Mouse (Mus musculus) embryonic facial prominence, embryonic 12.5 days (tissue): Measurements from ENCODE around the gene Zfp592. TPM values are rescaled to one million over a fixed set of nuclear protein-coding genes. Genes with fewer than 3 reads are reported as not detected.

Experiments
- ATAC-seq: fragments of 200-750 bp; cut with Nextera tagmentation; 2 replicates; pipeline ENCODE4 v1.8.0; 2017; ENCODE audit not compliant: insufficient number of reproducible peaks, insufficient read depth, low FRiP score, low TSS enrichment
- H3K27ac ChIP-seq: fragments of 300-500 bp; sonication (generic); 2 replicates; pipeline ENCODE4 v1.5.1; 2016; ENCODE audit warnings: mild to moderate bottlenecking
- H3K27me3 ChIP-seq: fragments of 300-500 bp; sonication (generic); 2 replicates; pipeline ENCODE4 v1.6.1; 2016; ENCODE audit warnings: mild to moderate bottlenecking, moderate library complexity
- H3K36me3 ChIP-seq: fragments of 300-500 bp; sonication (generic); 2 replicates; pipeline ENCODE4 v1.6.1; 2016; ENCODE audit warnings: mild to moderate bottlenecking
- H3K4me1 ChIP-seq: fragments of 300-500 bp; sonication (generic); 2 replicates; pipeline ENCODE4 v1.6.1; 2016
- H3K4me2 ChIP-seq: fragments of 300-500 bp; sonication (generic); replicated peaks from 2 replicates; pipeline ENCODE4 v1.6.1; 2016; ENCODE audit warnings: mild to moderate bottlenecking, moderate library complexity
- H3K4me3 ChIP-seq: fragments of 300-500 bp; sonication (generic); 2 replicates; pipeline ENCODE4 v1.5.1; 2016; ENCODE audit warnings: mild to moderate bottlenecking
- H3K9ac ChIP-seq: fragments of 300-500 bp; sonication (generic); 2 replicates; pipeline ENCODE4 v1.6.1; 2016; ENCODE audit warnings: mild to moderate bottlenecking, moderate library complexity
- H3K9me3 ChIP-seq: fragments of 300-500 bp; sonication (generic); 2 replicates; pipeline ENCODE4 v1.6.1; 2016; ENCODE audit warnings: mild to moderate bottlenecking, moderate library complexity
- WGBS: fragments of 180-500 bp; shearing (Covaris S2); methylation state at CpG from one replicate; pipeline ENCODE4 v1.1.7; 2016; 5-methylcytosine and 5-hydroxymethylcytosine counted together
- polyA plus RNA-seq: library from polyadenylated mRNA; unstranded; fragments of >200 nt; fragmentation: Nextera tagmentation; extraction: Ambion mirVana; gene quantifications from 2 replicates; pipeline ENCODE4 v1.2.1, GENCODE M21; 2016

The Zfp592 gene
- polyA plus RNA-seq, 1 experiment from 2014 or later: 13.7 TPM

DNA sequence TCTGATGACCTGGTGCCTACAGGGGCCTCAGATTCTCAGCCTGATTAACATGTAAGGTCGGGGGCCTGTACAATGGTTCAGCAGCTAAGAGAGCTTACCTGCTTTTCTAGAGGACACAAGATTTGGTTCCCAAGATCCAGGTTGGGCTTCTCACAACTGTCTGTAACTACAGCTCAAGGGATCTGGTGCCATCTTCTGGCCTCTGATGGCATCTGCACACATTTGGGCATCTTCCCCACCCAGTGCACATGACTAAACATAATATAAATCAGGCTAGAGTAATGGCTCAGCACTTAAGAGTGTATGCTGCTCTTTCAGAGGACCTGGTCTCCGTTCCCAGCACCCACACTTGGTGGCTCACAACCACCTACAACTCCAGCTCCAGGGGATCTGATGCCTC lies 67.4 kb downstream of the Zfp592 start:
- ATAC-seq: no peak
- Histone ChIP-seq H3K27ac (no peak overlapping the region), H3K27me3 (no peaks in the 10 kb centered on the region), H3K36me3 (no peaks in the 10 kb centered on the region), H3K9ac (no peak overlapping the region), H3K4me3 (no peak overlapping the region), H3K4me2 (no peak overlapping the region), H3K4me1 (peaks cover 7% of the 10 kb centered on the region; the same call in 1 of the 2 replicates), H3K9me3 (0 out of 2 replicates have a peak, but pooled peaks cover 3% of the 10 kb centered on the region)
- 78% methylated on average over 2 of the region's 2 CpGs for WGBS

DNA sequence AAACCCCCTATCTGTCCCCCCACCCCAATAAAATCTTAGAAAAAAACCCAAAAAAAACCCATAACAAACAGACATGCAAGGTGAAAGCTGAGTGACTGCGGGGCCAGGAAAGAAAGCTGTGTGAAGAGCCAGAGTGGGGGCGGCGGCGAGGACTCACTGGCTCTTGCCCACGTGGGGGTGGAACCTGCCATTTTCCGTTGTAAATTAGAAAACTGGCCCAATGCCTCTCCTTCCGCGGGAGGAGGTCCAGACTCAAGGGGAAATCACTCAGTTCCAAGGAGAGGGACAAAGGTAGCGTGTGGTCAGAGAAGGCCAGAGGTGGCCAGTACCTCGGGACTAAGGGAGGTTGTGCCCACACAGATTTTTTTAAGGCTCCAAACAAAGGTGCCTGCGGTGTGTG lies 68.5 kb downstream of the Zfp592 start:
- Histone ChIP-seq H3K4me3 (no peak overlapping the region), H3K4me1 (peaks cover 12% of the 10 kb centered on the region)
- 86% methylated on average over 11 of the region's 11 CpGs for WGBS

DNA sequence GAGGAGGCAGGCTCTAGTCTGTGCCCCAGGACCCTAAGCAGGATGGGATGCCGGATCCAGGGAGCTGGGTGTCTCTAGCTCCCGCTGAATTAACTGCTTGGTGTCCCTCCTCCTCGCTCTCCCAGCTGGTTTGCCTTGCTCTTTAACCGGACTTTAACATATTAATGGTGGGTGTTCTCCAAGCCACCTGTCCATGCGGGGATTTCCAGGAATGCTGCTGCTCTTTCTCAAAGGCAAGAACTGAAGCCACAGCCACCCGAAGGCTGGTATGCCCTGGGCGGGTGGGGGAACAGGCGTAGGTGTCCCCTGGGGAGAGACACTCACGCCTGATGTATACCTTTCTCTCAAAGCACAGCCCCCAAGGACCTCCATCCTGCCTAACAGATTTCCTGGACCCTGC lies 69.9 kb downstream of the Zfp592 start:
- Histone ChIP-seq H3K4me2 (no peak overlapping the region), H3K9me3 (0 out of 2 replicates have a peak, but pooled peaks cover 3% of the 10 kb centered on the region), H3K27ac (no peak overlapping the region), H3K9ac (no peak overlapping the region), H3K36me3 (no peaks in the 10 kb centered on the region), H3K4me3 (no peak overlapping the region), H3K4me1 (peaks cover 10% of the 10 kb centered on the region), H3K27me3 (no peaks in the 10 kb centered on the region)
- ATAC-seq: no peak
- 64% methylated on average over 9 of the region's 9 CpGs for WGBS

More for the DNA sequence above, 68.5 kb downstream of the Zfp592 start:
- no peak for ATAC-seq
- H3K36me3 ChIP-seq: no peaks in the 10 kb centered on the region
- no peak overlapping the region for H3K9ac ChIP-seq
- 0 out of 2 replicates have a peak, but pooled peaks cover 3% of the 10 kb centered on the region for H3K9me3 ChIP-seq
- H3K4me2 ChIP-seq: no peak overlapping the region
- H3K27ac ChIP-seq: no peak overlapping the region
- H3K27me3 ChIP-seq: no peaks in the 10 kb centered on the region

DNA sequence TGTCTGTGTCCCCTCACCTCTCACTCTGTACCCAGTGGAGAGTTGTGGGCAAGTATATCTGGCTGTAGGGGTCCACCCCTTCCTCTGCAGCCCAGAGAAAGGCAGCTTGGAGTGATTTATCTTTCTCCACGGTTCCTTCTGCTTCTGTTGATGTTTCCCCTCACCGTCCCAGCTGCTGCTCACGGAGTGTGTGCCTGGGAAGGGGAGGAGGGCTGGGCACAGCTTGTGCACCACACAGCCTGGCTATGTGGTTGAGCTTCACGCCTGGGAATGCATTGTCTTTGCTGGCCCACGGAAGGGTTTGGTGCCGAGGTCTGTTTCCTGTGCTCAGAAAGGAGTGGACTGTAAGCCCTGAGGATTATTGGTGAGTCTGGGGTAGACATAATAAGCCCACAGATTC lies 73.2 kb downstream of the Zfp592 start:
- Histone ChIP-seq H3K36me3 (no peaks in the 10 kb centered on the region), H3K9me3 (no peaks in the 10 kb centered on the region), H3K9ac (no peak overlapping the region), H3K27ac (no peak overlapping the region), H3K4me1 (peaks cover 6% of the 10 kb centered on the region; the same call in 1 of the 2 replicates), H3K27me3 (no peaks in the 10 kb centered on the region), H3K4me2 (no peak overlapping the region), H3K4me3 (no peak overlapping the region)
- 37% methylated on average over 6 of the region's 6 CpGs for WGBS
- no peak for ATAC-seq

DNA sequence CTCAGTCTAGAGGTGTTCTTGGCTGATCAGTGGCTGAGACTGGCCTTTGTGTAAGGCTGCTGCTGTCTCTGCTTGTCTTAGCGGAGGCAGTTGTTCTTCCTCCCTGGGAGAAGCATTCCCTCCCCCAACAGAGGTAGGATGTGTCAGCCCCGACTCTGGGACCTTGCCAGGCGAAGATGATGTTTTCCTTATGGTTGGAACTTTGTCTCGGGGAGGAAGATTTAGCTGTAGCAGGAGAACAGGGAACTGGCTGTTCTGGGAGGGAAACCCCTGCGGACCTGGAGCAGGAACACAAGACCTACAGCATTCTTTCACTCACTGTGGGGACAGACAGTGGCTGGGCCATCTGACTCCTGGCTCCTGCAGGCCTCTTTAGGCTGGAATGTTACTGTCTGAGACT lies 79.0 kb downstream of the Zfp592 start:
- Histone ChIP-seq H3K4me2 (no peak overlapping the region), H3K36me3 (no peaks in the 10 kb centered on the region), H3K9me3 (no peaks in the 10 kb centered on the region), H3K27me3 (no peaks in the 10 kb centered on the region), H3K27ac (no peak overlapping the region), H3K4me3 (no peak overlapping the region), H3K4me1 (peaks cover 12% of the 10 kb centered on the region), H3K9ac (peak overlapping the region; percentile 5; the same call in 1 of the 2 replicates)
- 19% methylated on average over 5 of the region's 5 CpGs for WGBS
- no peak for ATAC-seq

DNA sequence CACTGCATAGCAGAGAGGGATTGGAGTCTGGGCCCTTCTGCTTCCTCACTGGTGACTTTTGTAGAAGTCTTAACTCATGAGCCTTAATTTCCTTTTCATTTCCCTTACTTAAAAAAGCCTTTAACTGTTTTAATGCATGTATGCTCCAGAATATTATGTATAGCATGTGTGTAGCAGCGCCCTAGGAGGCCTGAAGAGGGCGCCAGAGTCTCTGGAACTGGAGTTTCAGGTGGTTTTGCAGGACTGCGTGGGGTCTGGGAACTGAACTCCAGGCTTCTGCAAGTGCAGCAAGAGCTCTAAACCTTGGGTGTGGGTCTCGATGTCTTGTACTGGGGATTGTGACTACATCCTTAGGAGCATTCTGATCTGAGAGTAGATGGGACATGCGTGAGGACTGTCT lies 79.8 kb downstream of the Zfp592 start:
- no peak overlapping the region for H3K9ac ChIP-seq
- no peaks in the 10 kb centered on the region for H3K27me3 ChIP-seq
- no peaks in the 10 kb centered on the region for H3K9me3 ChIP-seq
- no peak overlapping the region for H3K27ac ChIP-seq
- WGBS: 84% methylated on average over 5 of the region's 5 CpGs
- no peak overlapping the region for H3K4me2 ChIP-seq
- H3K36me3 ChIP-seq: no peaks in the 10 kb centered on the region
- ATAC-seq: no peak
- no peak overlapping the region for H3K4me3 ChIP-seq
- peaks cover 12% of the 10 kb centered on the region for H3K4me1 ChIP-seq

DNA sequence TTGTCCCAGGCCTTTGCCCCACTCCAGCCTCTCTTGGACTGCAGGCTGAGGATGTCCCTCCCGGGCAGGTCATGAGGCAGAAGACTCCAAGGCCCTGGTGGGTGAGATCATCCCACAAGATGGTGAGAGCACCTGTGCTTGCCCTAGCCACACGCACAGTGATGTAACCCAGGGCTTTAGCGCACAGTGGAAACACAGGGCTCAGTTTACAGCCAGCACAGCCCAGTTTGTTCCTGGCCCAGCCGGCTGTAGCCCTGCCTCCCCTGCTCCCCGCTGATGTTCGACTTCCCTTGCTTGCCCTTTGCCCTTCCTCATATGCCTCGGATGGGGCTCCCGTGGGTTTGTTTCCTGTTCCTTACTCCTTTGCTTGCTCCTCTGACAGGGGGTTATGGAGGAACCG lies 81.1 kb downstream of the Zfp592 start:
- H3K27ac ChIP-seq: no peak overlapping the region
- 40% methylated on average over 9 of the region's 9 CpGs for WGBS
- H3K9ac ChIP-seq: no peak overlapping the region
- no peaks in the 10 kb centered on the region; the same call in 1 of the 2 replicates for H3K27me3 ChIP-seq
- no peak overlapping the region for H3K4me3 ChIP-seq
- H3K9me3 ChIP-seq: no peaks in the 10 kb centered on the region
- H3K4me1 ChIP-seq: peaks cover 12% of the 10 kb centered on the region
- H3K36me3 ChIP-seq: no peaks in the 10 kb centered on the region
- no peak for ATAC-seq
- H3K4me2 ChIP-seq: no peak overlapping the region

DNA sequence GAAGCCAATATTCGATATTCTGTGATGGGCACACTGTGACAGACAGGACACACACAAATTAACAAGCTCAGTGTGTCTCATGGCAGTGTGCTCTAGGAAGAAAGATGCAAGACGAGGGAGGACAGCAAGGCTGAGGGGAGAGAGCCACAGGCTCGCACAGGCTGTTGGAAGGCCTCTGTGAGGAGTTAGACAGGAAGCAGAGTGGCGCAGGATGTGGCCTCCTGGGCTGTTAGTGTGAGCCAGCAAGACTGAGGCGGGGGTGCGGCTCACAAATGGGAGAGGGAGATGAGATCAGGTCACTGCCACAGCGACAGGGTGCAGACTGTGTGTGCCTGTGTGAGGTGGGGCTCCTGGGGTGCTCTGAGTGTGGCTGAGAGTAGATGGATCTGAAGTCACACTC lies 81.8 kb downstream of the Zfp592 start:
- Histone ChIP-seq H3K27me3 (no peaks in the 10 kb centered on the region; the same call in 1 of the 2 replicates), H3K9me3 (no peaks in the 10 kb centered on the region), H3K4me2 (no peak overlapping the region), H3K4me3 (no peak overlapping the region), H3K36me3 (no peaks in the 10 kb centered on the region), H3K9ac (no peak overlapping the region), H3K27ac (no peak overlapping the region), H3K4me1 (peaks cover 12% of the 10 kb centered on the region)
- ATAC-seq: no peak
- whole genome bisulfite sequencing: 63% methylated on average over 7 of the region's 7 CpGs

DNA sequence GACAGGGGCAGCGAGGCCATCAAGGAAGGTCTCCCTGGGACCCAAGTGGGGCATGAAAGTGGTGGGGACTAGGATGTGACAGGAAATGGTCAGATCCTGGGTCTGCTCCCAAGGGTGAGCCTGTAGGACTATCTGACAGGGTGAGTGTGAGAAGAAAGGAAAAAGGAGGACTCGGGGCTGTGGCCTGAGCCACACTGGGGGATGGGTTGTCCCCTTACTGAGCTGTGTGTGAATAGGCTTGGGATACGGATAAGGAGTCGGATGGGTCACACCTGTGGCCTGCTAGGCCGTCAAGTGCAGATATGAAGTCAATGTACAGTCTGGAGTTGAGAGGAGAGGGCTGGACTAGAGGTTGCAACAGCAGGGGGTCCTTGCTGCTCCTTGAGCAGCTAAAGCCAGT lies 82.3 kb downstream of the Zfp592 start:
- Histone ChIP-seq H3K27ac (no peak overlapping the region), H3K36me3 (no peaks in the 10 kb centered on the region), H3K4me1 (peaks cover 12% of the 10 kb centered on the region), H3K4me3 (no peak overlapping the region), H3K27me3 (no peaks in the 10 kb centered on the region; the same call in 1 of the 2 replicates), H3K9ac (no peak overlapping the region), H3K4me2 (no peak overlapping the region), H3K9me3 (no peaks in the 10 kb centered on the region)
- 85% methylated on average over 5 of the region's 5 CpGs for WGBS
- no peak for ATAC-seq

DNA sequence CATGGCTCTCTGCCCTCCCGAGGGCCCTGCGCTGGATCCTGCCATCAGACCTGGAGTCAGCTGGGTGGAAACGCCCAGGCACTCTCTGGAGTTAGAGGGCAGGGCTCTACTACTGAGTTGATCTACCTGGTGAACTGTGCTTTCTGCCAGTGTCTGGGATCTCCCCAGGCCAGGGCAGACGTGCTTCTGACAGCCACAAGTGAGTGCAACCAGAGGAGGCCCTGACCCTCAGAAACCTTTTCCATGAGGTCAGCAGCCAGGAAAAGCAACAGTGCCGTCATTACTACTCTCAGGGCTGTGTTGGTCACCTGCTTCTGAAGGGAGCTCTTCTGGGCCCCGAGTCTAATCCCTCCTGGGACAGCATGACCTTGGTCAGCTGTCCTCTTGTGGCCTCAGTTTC lies 83.5 kb downstream of the Zfp592 start:
- Histone ChIP-seq H3K36me3 (no peaks in the 10 kb centered on the region), H3K9ac (no peak overlapping the region), H3K4me1 (peaks cover 11% of the 10 kb centered on the region), H3K9me3 (no peaks in the 10 kb centered on the region), H3K4me3 (no peak overlapping the region), H3K27ac (no peak overlapping the region), H3K4me2 (no peak overlapping the region), H3K27me3 (no peaks in the 10 kb centered on the region; the same call in 1 of the 2 replicates)
- 66% methylated on average over 6 of the region's 6 CpGs for WGBS
- no peak for ATAC-seq

DNA sequence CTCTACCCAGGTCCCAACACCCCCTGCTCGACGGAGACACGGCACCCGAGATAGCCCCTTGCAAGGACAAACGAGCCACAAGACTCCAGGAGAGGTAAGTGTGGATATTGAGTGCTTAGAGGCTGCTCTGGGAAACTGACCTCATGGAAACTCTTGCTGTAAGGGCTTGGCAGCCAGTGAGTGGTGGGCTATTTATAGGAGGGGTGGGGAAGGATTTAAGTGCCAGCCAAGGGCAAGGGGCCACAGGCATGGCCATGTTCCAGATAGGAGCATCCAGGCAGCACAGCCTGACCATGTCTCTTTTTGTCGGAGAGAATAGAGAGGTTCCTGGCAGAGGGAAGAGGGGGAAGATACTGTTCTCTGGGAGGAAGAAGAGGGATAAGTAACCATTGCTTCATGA lies 85.3 kb downstream of the Zfp592 start:
- Histone ChIP-seq H3K4me2 (no peak overlapping the region), H3K27ac (no peak overlapping the region), H3K36me3 (no peaks in the 10 kb centered on the region), H3K4me1 (peaks cover 3% of the 10 kb centered on the region; the same call in 1 of the 2 replicates), H3K4me3 (no peak overlapping the region), H3K27me3 (no peaks in the 10 kb centered on the region; the same call in 1 of the 2 replicates), H3K9me3 (no peaks in the 10 kb centered on the region), H3K9ac (no peak overlapping the region)
- ATAC-seq: no peak
- WGBS: 84% methylated on average over 6 of the region's 6 CpGs

DNA sequence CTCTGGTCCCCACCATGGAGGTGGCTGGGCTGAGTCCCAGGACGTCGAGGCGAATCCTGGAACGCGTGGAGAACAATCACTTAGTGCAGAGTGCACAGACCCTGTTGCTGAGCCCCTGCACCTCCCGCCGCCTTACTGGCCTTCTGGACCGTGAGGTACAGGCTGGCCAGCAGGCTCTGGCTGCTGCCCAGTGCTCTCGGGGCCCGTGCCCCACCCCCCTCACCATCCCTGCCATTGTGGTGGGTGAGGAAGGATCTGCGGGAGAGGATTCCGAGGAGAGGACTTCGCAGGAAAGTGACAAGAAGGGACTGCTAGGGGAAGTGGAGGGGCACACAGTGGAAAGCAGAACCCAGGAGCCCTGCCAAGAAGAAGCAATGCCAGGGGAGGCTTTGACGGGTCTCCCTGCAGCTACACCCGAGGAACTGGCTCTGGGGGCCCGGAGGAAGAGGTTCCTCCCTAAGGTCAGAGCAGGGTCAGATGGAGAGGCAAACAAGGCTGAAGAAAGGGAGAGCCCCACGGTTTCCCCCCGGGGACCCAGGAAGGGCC lies 100.0 kb downstream of the Zfp592 start:
- Histone ChIP-seq H3K4me3 (no peak overlapping the region), H3K27ac (no peak overlapping the region), H3K4me1 (no peaks in the 10 kb centered on the region; the same call in 1 of the 2 replicates), H3K9me3 (no peaks in the 10 kb centered on the region), H3K27me3 (no peaks in the 10 kb centered on the region), H3K9ac (no peak overlapping the region), H3K36me3 (no peaks in the 10 kb centered on the region), H3K4me2 (no peak overlapping the region)
- no peak for ATAC-seq
- 56% methylated on average over 18 of the region's 18 CpGs for WGBS
